8 mouse cellular contexts compared by ENCODE assay signal in genomic region chr13:4943046-4943445, GRCm38 (mm10).
DNase-seq lines count a peak whose midpoint lies in the region; ATAC-seq and TF ChIP-seq lines count a peak whose summit lies in the region.

No protein-coding gene starts in this region.

- 0 out of 2 replicates have a peak overlapping the region, but pooled peaks have one; percentile 21 for H3K4me3 ChIP-seq in lung, postnatal 0 days (ENCODE audit: low read depth, low read length)
- peak overlapping the region; percentile 30 for H3K4me3 ChIP-seq in forebrain, embryonic 11.5 days (ENCODE audit: low read depth, low read length)
- H3K4me3 ChIP-seq in limb, embryonic 14.5 days (replicated peaks; ENCODE audit: low read length), result peak overlapping the region; percentile 34
- H3K4me3 ChIP-seq in small intestine, adult 2 months (ENCODE audit: low read depth, low read length), result 0 out of 2 replicates have a peak overlapping the region, but pooled peaks have one; percentile 35

- DNase-seq in lung, postnatal 0 days (ENCODE audit: low spot score), result no peak
- no peak for DNase-seq in lung, adult 18-20 months
- no peak for DNase-seq in forebrain, embryonic 11.5 days (ENCODE audit: low spot score)
- no peak for DNase-seq in limb, embryonic 14.5 days (ENCODE audit: low spot score)
- DNase-seq in urinary bladder, postnatal 25 days (ENCODE audit: low spot score), result no peak
- no peak for DNase-seq in cerebellum, adult 8-10 months
- no peak for DNase-seq in kidney, postnatal 4 days

- no peak overlapping the region for H3K27ac ChIP-seq in lung, postnatal 0 days (ENCODE audit: low read length)
- H3K27ac ChIP-seq in forebrain, embryonic 11.5 days (ENCODE audit: low read depth, low read length), result no peak overlapping the region
- no peak overlapping the region for H3K27ac ChIP-seq in limb, embryonic 14.5 days (replicated peaks; ENCODE audit: low read depth, low read length)
- H3K27ac ChIP-seq in small intestine, adult 2 months (ENCODE audit: insufficient read depth, low read depth, low read length), result no peak overlapping the region

- 0 out of 2 replicates have a peak overlapping the region, but pooled peaks have one; percentile 16 for H3K9ac ChIP-seq in lung, postnatal 0 days (replicated peaks; ENCODE audit: low read depth)
- no peak overlapping the region; the same call in 1 of the 2 replicates for H3K9ac ChIP-seq in forebrain, embryonic 11.5 days (ENCODE audit: low read length)
- H3K9ac ChIP-seq in limb, embryonic 14.5 days (ENCODE audit: low read depth, low read length, severe bottlenecking), result 0 out of 2 replicates have a peak overlapping the region, but pooled peaks have one; percentile 16

- WGBS in lung, postnatal 0 days, result 32% methylated on average over 7 of the region's 7 CpGs
- 33% methylated on average over 7 of the region's 7 CpGs for WGBS in forebrain, embryonic 11.5 days
- 23% methylated on average over 7 of the region's 7 CpGs for WGBS in limb, embryonic 14.5 days
- 20% methylated on average over 7 of the region's 7 CpGs for WGBS in small intestine, adult 2 months

- ATAC-seq in lung, postnatal 0 days, result no peak
- no peak; the same call in 1 of the 2 replicates for ATAC-seq in forebrain, embryonic 11.5 days (replicated peaks; ENCODE audit: low FRiP score)
- no peak for ATAC-seq in limb, embryonic 14.5 days (ENCODE audit: low FRiP score, low read depth)

- no peak for TF ChIP-seq CTCF in lung, postnatal 0 days (IDR thresholded peaks at IDR 0.05)
- TF ChIP-seq CTCF in small intestine, adult 2 months (IDR thresholded peaks at IDR 0.05; ENCODE audit: extremely low read depth, insufficient read length, insufficient replicate concordance, low read depth, low read length), result no peak

- no peaks in the 10 kb centered on the region for H3K4me1 ChIP-seq in lung, postnatal 0 days (ENCODE audit: insufficient read depth, low read depth, low read length)
- H3K4me1 ChIP-seq in forebrain, embryonic 11.5 days (replicated peaks; ENCODE audit: control insufficient read depth, insufficient read depth, low read length), result no peaks in the 10 kb centered on the region
- H3K4me1 ChIP-seq in limb, embryonic 14.5 days (ENCODE audit: control insufficient read depth, insufficient read depth, low read length), result no peaks in the 10 kb centered on the region
- no peaks in the 10 kb centered on the region for H3K4me1 ChIP-seq in small intestine, adult 2 months (ENCODE audit: control insufficient read depth, insufficient read depth, insufficient read length, low read length)

- H3K9me3 ChIP-seq in lung, postnatal 0 days (ENCODE audit: low read length), result no peaks in the 10 kb centered on the region
- no peaks in the 10 kb centered on the region for H3K9me3 ChIP-seq in forebrain, embryonic 11.5 days (ENCODE audit: control insufficient read depth, low read length)
- H3K9me3 ChIP-seq in limb, embryonic 14.5 days (ENCODE audit: control insufficient read depth, low read length), result no peaks in the 10 kb centered on the region

- H3K36me3 ChIP-seq in lung, postnatal 0 days (ENCODE audit: insufficient read depth, low read length), result no peaks in the 10 kb centered on the region
- H3K36me3 ChIP-seq in forebrain, embryonic 11.5 days (ENCODE audit: control insufficient read depth, insufficient read depth, low read length), result no peaks in the 10 kb centered on the region
- H3K36me3 ChIP-seq in limb, embryonic 14.5 days (ENCODE audit: control insufficient read depth, insufficient read depth, low read length), result no peaks in the 10 kb centered on the region
- H3K36me3 ChIP-seq in small intestine, adult 2 months (ENCODE audit: control insufficient read depth, insufficient read depth, low read length), result no peaks in the 10 kb centered on the region

- H3K4me2 ChIP-seq in lung, postnatal 0 days (replicated peaks; ENCODE audit: low read depth, low read length), result peak overlapping the region; percentile 50
- peak overlapping the region; percentile 41; the same call in 1 of the 2 replicates for H3K4me2 ChIP-seq in forebrain, embryonic 11.5 days (ENCODE audit: low read depth, low read length, severe bottlenecking)
- H3K4me2 ChIP-seq in limb, embryonic 14.5 days (replicated peaks; ENCODE audit: low read depth, low read length, severe bottlenecking), result peak overlapping the region; percentile 39

- TF ChIP-seq POLR2A in limb, embryonic 14.5 days (IDR thresholded peaks at IDR 0.05; ENCODE audit: borderline replicate concordance, extremely low read depth, insufficient read depth, insufficient read length), result no peak
- no peak for TF ChIP-seq POLR2A in small intestine, adult 2 months (IDR thresholded peaks at IDR 0.05; ENCODE audit: low read depth, low read length)

- no peak for TF ChIP-seq EP300 in lung, postnatal 0 days (IDR thresholded peaks at IDR 0.05)

- H3K27me3 ChIP-seq in lung, postnatal 0 days (replicated peaks; ENCODE audit: insufficient read depth, low read length), result no peaks in the 10 kb centered on the region
- no peaks in the 10 kb centered on the region for H3K27me3 ChIP-seq in forebrain, embryonic 11.5 days (ENCODE audit: control insufficient read depth, insufficient read depth, low read length)
- H3K27me3 ChIP-seq in limb, embryonic 14.5 days (ENCODE audit: control insufficient read depth, insufficient read depth, low read length), result no peaks in the 10 kb centered on the region
- H3K27me3 ChIP-seq in small intestine, adult 2 months (ENCODE audit: control insufficient read depth, insufficient read depth, low read length), result no peaks in the 10 kb centered on the region
